Mouse (Mus musculus): ENCODE data around the gene Fam151a. TPM values are rescaled to one million over a fixed set of nuclear protein-coding genes. Genes with fewer than 3 reads are reported as not detected.
"Not testable (repeated sequence)": the region's sequence is repeated elsewhere in the genome, so short reads cannot be mapped to it uniquely, and the experiment has no call there.

Gene Fam151a
- polyA plus RNA-seq, 1 experiment: not detected

DNA sequence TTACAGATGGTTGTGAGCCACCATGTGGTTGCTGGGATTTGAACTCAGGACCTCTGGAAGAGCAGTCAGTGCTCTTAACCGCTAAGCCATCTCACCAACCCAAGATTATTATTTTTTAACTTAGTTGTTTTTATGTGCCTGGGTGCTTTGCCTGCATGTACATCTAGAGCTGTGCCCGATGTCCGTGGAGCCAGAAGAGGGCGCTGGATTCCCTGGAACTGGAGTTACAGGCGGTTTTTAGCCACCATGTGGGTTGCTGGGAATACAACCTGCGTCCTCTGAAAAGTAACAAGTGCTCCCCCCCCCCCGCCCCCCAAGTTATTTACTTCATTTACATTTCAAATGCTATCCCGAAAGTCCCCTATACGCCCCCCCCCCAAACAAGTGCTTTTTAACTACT is 60.1 kb downstream of the Fam151a start:
- peak; percentile 33 for TF ChIP-seq CTCF (IDR thresholded peaks at IDR 0.05; ENCODE audit: low read depth, low read length)
- not testable (repeated sequence) for H3K36me3 ChIP-seq (ENCODE audit: control insufficient read depth, insufficient read depth, low read length, poor library complexity, severe bottlenecking); H3K9me3 ChIP-seq (replicated peaks; ENCODE audit: control insufficient read depth, insufficient read depth, low read length, poor library complexity, severe bottlenecking); H3K4me3 ChIP-seq (ENCODE audit: low read depth, low read length); H3K4me1 ChIP-seq (ENCODE audit: control insufficient read depth, insufficient read depth, low read length); H3K9ac ChIP-seq (ENCODE audit: low read depth, poor library complexity, severe bottlenecking); H3K27ac ChIP-seq (ENCODE audit: insufficient read depth, low read length); H3K27me3 ChIP-seq (ENCODE audit: control insufficient read depth, insufficient read depth, low read length, poor library complexity, severe bottlenecking)

DNA sequence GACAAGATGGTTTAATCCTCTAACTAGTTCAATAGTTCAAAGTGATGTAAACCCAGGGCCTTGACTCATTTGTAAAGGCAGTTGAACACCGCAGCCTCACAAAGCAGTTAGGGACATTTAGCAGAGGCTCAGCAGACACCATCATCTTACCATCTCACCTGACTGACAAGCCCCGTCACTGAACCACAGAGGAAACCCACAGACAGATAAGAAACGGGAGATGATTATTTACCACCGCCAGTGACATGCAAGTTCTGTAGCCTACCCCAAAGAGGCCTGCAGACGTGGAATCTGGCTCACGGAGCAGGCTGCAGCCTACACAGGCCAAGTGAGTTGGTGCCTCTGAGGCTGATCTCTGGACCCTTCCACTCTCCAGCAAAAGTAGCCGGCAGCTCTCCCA is 60.6 kb downstream of the Fam151a start:
- no peak overlapping the region for H3K4me3 ChIP-seq (ENCODE audit: low read depth, low read length)
- H3K9me3 ChIP-seq (replicated peaks; ENCODE audit: control insufficient read depth, insufficient read depth, low read length, poor library complexity, severe bottlenecking): no peaks in the 10 kb centered on the region
- no peak for TF ChIP-seq POLR2A (IDR thresholded peaks at IDR 0.05; ENCODE audit: insufficient read depth, low read length)
- TF ChIP-seq EP300 (IDR thresholded peaks at IDR 0.05; ENCODE audit: insufficient read depth, low read depth, low read length): no peak
- no peak for TF ChIP-seq CTCF (IDR thresholded peaks at IDR 0.05; ENCODE audit: low read depth, low read length)
- peaks cover 4% of the 10 kb centered on the region for H3K4me1 ChIP-seq (ENCODE audit: control insufficient read depth, insufficient read depth, low read length)
- no peak overlapping the region for H3K27ac ChIP-seq (ENCODE audit: insufficient read depth, low read length)
- no peaks in the 10 kb centered on the region for H3K27me3 ChIP-seq (ENCODE audit: control insufficient read depth, insufficient read depth, low read length, poor library complexity, severe bottlenecking)
- no peaks in the 10 kb centered on the region for H3K36me3 ChIP-seq (ENCODE audit: control insufficient read depth, insufficient read depth, low read length, poor library complexity, severe bottlenecking)
- no peak overlapping the region for H3K9ac ChIP-seq (ENCODE audit: low read depth, poor library complexity, severe bottlenecking)

DNA sequence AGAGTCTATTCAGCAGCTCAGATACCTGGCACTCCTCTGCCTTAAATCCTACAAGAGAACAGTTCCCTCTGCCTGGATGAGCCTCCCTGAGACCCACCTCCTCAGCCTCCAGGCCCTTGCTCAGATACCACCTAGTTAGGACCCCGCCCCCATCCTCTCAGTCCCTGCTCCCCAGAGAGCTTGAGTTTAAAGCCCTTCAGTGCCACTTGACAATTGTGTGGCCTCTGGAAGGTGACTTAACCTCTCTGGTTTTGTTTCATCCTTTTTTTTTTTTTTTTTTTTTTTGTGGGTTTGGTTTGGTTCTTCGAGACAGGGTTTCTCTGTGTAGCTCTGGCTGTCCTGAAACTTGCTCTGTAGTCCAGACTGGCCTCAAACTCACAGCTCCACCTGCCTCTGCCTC is 61.6 kb downstream of the Fam151a start:
- H3K9me3 ChIP-seq (replicated peaks; ENCODE audit: control insufficient read depth, insufficient read depth, low read length, poor library complexity, severe bottlenecking): no peaks in the 10 kb centered on the region
- no peaks in the 10 kb centered on the region for H3K27me3 ChIP-seq (ENCODE audit: control insufficient read depth, insufficient read depth, low read length, poor library complexity, severe bottlenecking)
- H3K36me3 ChIP-seq (ENCODE audit: control insufficient read depth, insufficient read depth, low read length, poor library complexity, severe bottlenecking): no peaks in the 10 kb centered on the region
- H3K4me3 ChIP-seq (ENCODE audit: low read depth, low read length): no peak overlapping the region
- H3K9ac ChIP-seq (ENCODE audit: low read depth, poor library complexity, severe bottlenecking): no peak overlapping the region
- peaks cover 4% of the 10 kb centered on the region for H3K4me1 ChIP-seq (ENCODE audit: control insufficient read depth, insufficient read depth, low read length)
- H3K27ac ChIP-seq (ENCODE audit: insufficient read depth, low read length): no peak overlapping the region
- TF ChIP-seq CTCF (IDR thresholded peaks at IDR 0.05; ENCODE audit: low read depth, low read length) (no peak), EP300 (IDR thresholded peaks at IDR 0.05; ENCODE audit: insufficient read depth, low read depth, low read length) (no peak), POLR2A (IDR thresholded peaks at IDR 0.05; ENCODE audit: insufficient read depth, low read length) (no peak)

Other genes with a start within 250 kb of the Fam151a start
- gene Bsnd, start 241.6 kb upstream of the Fam151a start, polyA plus RNA-seq (2011; ENCODE audit: insufficient read depth, insufficient read length, low read depth, missing spikeins): not detected in 2 replicates
- gene Dhcr24, start 172.9 kb upstream of the Fam151a start, polyA plus RNA-seq (2011; ENCODE audit: insufficient read depth, insufficient read length, low read depth, missing spikeins): 77.5 and 85.2 TPM in 2 replicates
- 1.3 and 2.0 TPM in 2 replicates for gene Lexm, start 116.6 kb upstream of the Fam151a start, polyA plus RNA-seq (2011; ENCODE audit: insufficient read depth, insufficient read length, low read depth, missing spikeins)
- gene Ttc22, start 111.5 kb upstream of the Fam151a start, polyA plus RNA-seq (2011; ENCODE audit: insufficient read depth, insufficient read length, low read depth, missing spikeins): not detected in 2 replicates
- gene Pars2, start 82.8 kb upstream of the Fam151a start, polyA plus RNA-seq (2011; ENCODE audit: insufficient read depth, insufficient read length, low read depth, missing spikeins): 7.2 and 10.0 TPM in 2 replicates
- gene Ttc4, start 54.9 kb upstream of the Fam151a start, polyA plus RNA-seq (2011; ENCODE audit: insufficient read depth, insufficient read length, low read depth, missing spikeins): 60.6 and 71.6 TPM in 2 replicates
- 0.24 and 0.51 TPM in 2 replicates for gene Mroh7, start 3.0 kb upstream of the Fam151a start, polyA plus RNA-seq (2011; ENCODE audit: insufficient read depth, insufficient read length, low read depth, missing spikeins)
- 3.8 and 4.7 TPM in 2 replicates for gene Acot11, start 71.1 kb downstream of the Fam151a start, polyA plus RNA-seq (2011; ENCODE audit: insufficient read depth, insufficient read length, low read depth, missing spikeins)
- gene Ssbp3, start 176.8 kb downstream of the Fam151a start, polyA plus RNA-seq (2011; ENCODE audit: insufficient read depth, insufficient read length, low read depth, missing spikeins): 245 and 248 TPM in 2 replicates